Mouse (Mus musculus): Measurements from ENCODE around the gene Slc25a47. TPM values are rescaled to one million over a fixed set of nuclear protein-coding genes. Genes with fewer than 3 reads are reported as not detected.

Slc25a47 gene
- total and polyA plus RNA-seq, 3 experiments: 6.5 to 10.5 (median 7.1) TPM

- 54% methylated on average over 7 of the region's 7 CpGs for WGBS
- Histone ChIP-seq H3K4me1 (ENCODE audit: control insufficient read depth, insufficient read depth, low read length) (peaks cover 8% of the 10 kb centered on the region), H3K9ac (ENCODE audit: low read depth, low read length) (no peak overlapping the region), H3K36me3 (ENCODE audit: control insufficient read depth, insufficient read depth, low read length) (peaks cover 29% of the 10 kb centered on the region), H3K27me3 (ENCODE audit: control insufficient read depth, insufficient read depth, low read length) (no peaks in the 10 kb centered on the region), H3K4me3 (no peak overlapping the region), H3K79me2 (replicated peaks; ENCODE audit: control insufficient read depth, insufficient read depth, low read length) (peaks cover 6% of the 10 kb centered on the region), H3K27ac (no peak overlapping the region)
- TF ChIP-seq CTCF (IDR thresholded peaks at IDR 0.05) (no peak), EP300 (IDR thresholded peaks at IDR 0.05; ENCODE audit: insufficient read depth, low read depth, low read length) (no peak), POLR2A (IDR thresholded peaks at IDR 0.05; ENCODE audit: insufficient read depth, low read depth, low read length) (no peak)
- no peak for DNase-seq
- intact Hi-C loops (cut with DNase I): loop anchor here (2.0 to 5.0 kb wide), 2 partner anchors 24 to 82 kb away; partner anchors contain the start of genes Slc25a29, Wars and Wdr25
These were observed 25.5 kb upstream of the Slc25a47 start for GRCm38 (mm10) chr12:108810309-108810708.

GRCm38 (mm10) chr12:108811133-108811532 lies 24.7 kb upstream of the Slc25a47 start:
- WGBS: 30% methylated on average over 2 of the region's 2 CpGs

DNA sequence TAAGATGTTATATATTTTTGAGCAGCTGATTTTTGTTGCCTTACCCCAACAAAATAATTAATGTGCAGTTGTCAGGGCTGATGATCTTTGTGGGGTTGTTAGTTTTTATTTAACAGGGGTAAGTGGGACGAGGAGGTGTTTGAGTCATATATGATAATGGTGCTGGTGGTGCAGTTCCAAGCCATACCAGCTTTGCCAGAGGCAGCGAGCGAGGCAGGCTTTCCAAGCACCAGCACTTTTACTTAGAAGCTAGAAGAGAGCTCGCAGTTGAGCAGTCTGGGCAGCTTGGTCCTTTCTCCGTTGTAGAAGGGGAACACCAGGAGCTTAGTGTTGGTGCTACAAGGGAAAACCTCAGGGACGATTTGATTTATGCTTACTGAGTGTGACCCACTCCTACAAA lies 23.4 kb upstream of the Slc25a47 start:
- peaks cover 19% of the 10 kb centered on the region for H3K36me3 ChIP-seq (ENCODE audit: control insufficient read depth, insufficient read depth, low read length)
- no peak overlapping the region for H3K4me3 ChIP-seq
- H3K79me2 ChIP-seq (replicated peaks; ENCODE audit: control insufficient read depth, insufficient read depth, low read length): peaks cover 11% of the 10 kb centered on the region
- H3K27ac ChIP-seq: no peak overlapping the region
- peaks cover 7% of the 10 kb centered on the region for H3K4me1 ChIP-seq (ENCODE audit: control insufficient read depth, insufficient read depth, low read length)
- H3K27me3 ChIP-seq (ENCODE audit: control insufficient read depth, insufficient read depth, low read length): no peaks in the 10 kb centered on the region
- DNase-seq: no peak
- TF ChIP-seq POLR2A (IDR thresholded peaks at IDR 0.05; ENCODE audit: insufficient read depth, low read depth, low read length) (no peak), EP300 (IDR thresholded peaks at IDR 0.05; ENCODE audit: insufficient read depth, low read depth, low read length) (no peak), CTCF (IDR thresholded peaks at IDR 0.05) (no peak)
- 68% methylated on average over 6 of the region's 6 CpGs for WGBS
- no peak overlapping the region for H3K9ac ChIP-seq (ENCODE audit: low read depth, low read length)
- intact Hi-C loops (cut with DNase I): loop anchor here (5.0 kb wide), 1 partner anchor 80 kb away; the partner anchor contains the start of genes Wars and Wdr25

More at GRCm38 (mm10) chr12:108811133-108811532, 24.7 kb upstream of the Slc25a47 start:
- intact Hi-C loops (cut with DNase I): loop anchor here (2.0 to 5.0 kb wide), 2 partner anchors 24 to 81 kb away; partner anchors contain the start of genes Slc25a29, Wars and Wdr25
- H3K36me3 ChIP-seq (ENCODE audit: control insufficient read depth, insufficient read depth, low read length): peaks cover 29% of the 10 kb centered on the region
- no peak overlapping the region for H3K9ac ChIP-seq (ENCODE audit: low read depth, low read length)
- H3K79me2 ChIP-seq (replicated peaks; ENCODE audit: control insufficient read depth, insufficient read depth, low read length): peaks cover 6% of the 10 kb centered on the region
- TF ChIP-seq CTCF (IDR thresholded peaks at IDR 0.05): peak; percentile 84
- TF ChIP-seq POLR2A (IDR thresholded peaks at IDR 0.05; ENCODE audit: insufficient read depth, low read depth, low read length): no peak
- no peak for DNase-seq
- no peaks in the 10 kb centered on the region for H3K27me3 ChIP-seq (ENCODE audit: control insufficient read depth, insufficient read depth, low read length)
- H3K4me1 ChIP-seq (ENCODE audit: control insufficient read depth, insufficient read depth, low read length): peaks cover 8% of the 10 kb centered on the region
- no peak overlapping the region for H3K27ac ChIP-seq
- no peak overlapping the region for H3K4me3 ChIP-seq

DNA sequence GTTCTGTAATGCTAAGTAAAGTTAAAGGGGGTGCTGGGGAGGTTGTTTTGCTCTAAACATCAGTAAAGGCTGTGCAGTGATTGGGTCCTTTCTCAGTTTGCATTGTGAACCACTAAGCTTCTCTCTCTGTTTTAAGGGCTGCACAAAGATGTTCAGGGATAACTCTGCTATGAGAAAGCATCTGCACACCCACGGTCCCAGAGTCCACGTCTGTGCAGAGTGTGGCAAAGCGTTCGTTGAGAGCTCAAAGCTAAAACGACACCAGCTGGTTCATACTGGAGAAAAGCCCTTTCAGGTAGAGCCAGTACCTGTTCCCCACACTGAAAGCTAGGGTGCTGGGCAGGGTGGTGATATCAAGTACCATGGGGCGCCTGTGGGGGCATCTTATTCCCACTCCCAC lies 21.4 kb upstream of the Slc25a47 start:
- Histone ChIP-seq H3K36me3 (ENCODE audit: control insufficient read depth, insufficient read depth, low read length) (peaks cover 8% of the 10 kb centered on the region), H3K27ac (no peak overlapping the region), H3K27me3 (ENCODE audit: control insufficient read depth, insufficient read depth, low read length) (no peaks in the 10 kb centered on the region), H3K79me2 (replicated peaks; ENCODE audit: control insufficient read depth, insufficient read depth, low read length) (peaks cover 13% of the 10 kb centered on the region), H3K9ac (ENCODE audit: low read depth, low read length) (no peak overlapping the region), H3K4me1 (ENCODE audit: control insufficient read depth, insufficient read depth, low read length) (peaks cover 1% of the 10 kb centered on the region; the same call in 1 of the 2 replicates), H3K4me3 (no peak overlapping the region)
- no peak for DNase-seq
- TF ChIP-seq CTCF (IDR thresholded peaks at IDR 0.05) (no peak), EP300 (IDR thresholded peaks at IDR 0.05; ENCODE audit: insufficient read depth, low read depth, low read length) (no peak), POLR2A (IDR thresholded peaks at IDR 0.05; ENCODE audit: insufficient read depth, low read depth, low read length) (no peak)
- WGBS: 80% methylated on average over 6 of the region's 6 CpGs
- intact Hi-C loops (cut with DNase I): loop anchor here (5.0 kb wide), 1 partner anchor 78 kb away; the partner anchor contains the start of genes Wars and Wdr25

DNA sequence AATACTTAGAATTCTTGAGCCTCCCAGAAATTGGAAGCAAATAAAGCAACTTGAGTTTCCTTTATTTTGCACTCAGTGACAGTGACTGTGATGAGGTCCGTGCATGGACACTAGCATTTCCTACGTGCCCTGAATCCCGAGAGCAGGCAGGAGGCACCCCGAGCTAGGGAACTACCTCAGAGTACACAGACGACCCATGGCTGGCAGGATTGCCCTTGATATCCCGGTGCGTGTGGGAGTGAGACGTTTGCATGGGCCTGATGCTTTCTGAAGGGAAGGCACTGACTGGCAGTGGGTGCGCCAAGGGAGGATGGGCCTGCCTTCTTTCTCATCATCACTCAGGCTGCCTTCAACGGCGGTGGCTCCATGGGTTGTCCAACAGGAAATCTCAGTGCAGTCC lies 19.3 kb upstream of the Slc25a47 start:
- H3K4me3 ChIP-seq: no peak overlapping the region

GRCm38 (mm10) chr12:108820461-108820860 lies 15.4 kb upstream of the Slc25a47 start:
- Histone ChIP-seq H3K36me3 (ENCODE audit: control insufficient read depth, insufficient read depth, low read length) (no peaks in the 10 kb centered on the region), H3K9ac (ENCODE audit: low read depth, low read length) (no peak overlapping the region)

More for the DNA sequence above, 19.3 kb upstream of the Slc25a47 start:
- DNase-seq: no peak
- Histone ChIP-seq H3K79me2 (replicated peaks; ENCODE audit: control insufficient read depth, insufficient read depth, low read length) (peaks cover 10% of the 10 kb centered on the region), H3K36me3 (ENCODE audit: control insufficient read depth, insufficient read depth, low read length) (peaks cover 4% of the 10 kb centered on the region), H3K4me1 (ENCODE audit: control insufficient read depth, insufficient read depth, low read length) (no peaks in the 10 kb centered on the region), H3K9ac (ENCODE audit: low read depth, low read length) (no peak overlapping the region), H3K27ac (no peak overlapping the region), H3K27me3 (ENCODE audit: control insufficient read depth, insufficient read depth, low read length) (no peaks in the 10 kb centered on the region)
- 58% methylated on average over 11 of the region's 11 CpGs for WGBS
- TF ChIP-seq POLR2A (IDR thresholded peaks at IDR 0.05; ENCODE audit: insufficient read depth, low read depth, low read length) (no peak), CTCF (IDR thresholded peaks at IDR 0.05) (no peak), EP300 (IDR thresholded peaks at IDR 0.05; ENCODE audit: insufficient read depth, low read depth, low read length) (no peak)
- intact Hi-C loops (cut with DNase I): no loop called here

More at GRCm38 (mm10) chr12:108820461-108820860, 15.4 kb upstream of the Slc25a47 start:
- TF ChIP-seq POLR2A (IDR thresholded peaks at IDR 0.05; ENCODE audit: insufficient read depth, low read depth, low read length) (no peak), CTCF (IDR thresholded peaks at IDR 0.05) (no peak), EP300 (IDR thresholded peaks at IDR 0.05; ENCODE audit: insufficient read depth, low read depth, low read length) (no peak)
- WGBS: 85% methylated on average over 4 of the region's 4 CpGs
- no peak for DNase-seq
- no peaks in the 10 kb centered on the region for H3K4me1 ChIP-seq (ENCODE audit: control insufficient read depth, insufficient read depth, low read length)
- no peaks in the 10 kb centered on the region for H3K27me3 ChIP-seq (ENCODE audit: control insufficient read depth, insufficient read depth, low read length)
- H3K4me3 ChIP-seq: no peak overlapping the region
- intact Hi-C loops (cut with DNase I): no loop called here
- peaks cover 7% of the 10 kb centered on the region for H3K79me2 ChIP-seq (replicated peaks; ENCODE audit: control insufficient read depth, insufficient read depth, low read length)
- H3K27ac ChIP-seq: no peak overlapping the region

Data from heart, adult 2 months (tissue).